Mouse (Mus musculus): ENCODE data around the gene Lgr4. TPM values are rescaled to one million over a fixed set of nuclear protein-coding genes. Genes with fewer than 3 reads are reported as not detected.

Gene Lgr4
- polyA plus RNA-seq, 1 experiment = 3.8 TPM

- TF ChIP-seq CEBPB (IDR thresholded peaks at IDR 0.05; ENCODE audit: insufficient read depth, poor library complexity, severe bottlenecking) (peak; percentile 72), E2F4 (IDR thresholded peaks at IDR 0.05; ENCODE audit: insufficient read depth) (no peak)
- Histone ChIP-seq H3K4me3 (no peak overlapping the region), H3K27me3 (ENCODE audit: control insufficient read depth, insufficient read depth, insufficient read length) (no peaks in the 10 kb centered on the region), H3K36me3 (ENCODE audit: control insufficient read depth, insufficient read depth) (no peaks in the 10 kb centered on the region), H3ac (ENCODE audit: control insufficient read depth, insufficient read length) (no peak overlapping the region), H3K4me2 (ENCODE audit: low read depth) (peak overlapping the region; percentile 99), H3K79me2 (ENCODE audit: control insufficient read depth, insufficient read depth) (peaks cover 55% of the 10 kb centered on the region)
These were observed 41.4 kb downstream of the Lgr4 start for GRCm38 (mm10) chr2:109958692-109959406.

GRCm38 (mm10) chr2:109959407-109960075 is 42.1 kb downstream of the Lgr4 start:
- no peak overlapping the region for H3ac ChIP-seq (ENCODE audit: control insufficient read depth, insufficient read length)
- H3K36me3 ChIP-seq (ENCODE audit: control insufficient read depth, insufficient read depth) = no peaks in the 10 kb centered on the region
- H3K4me2 ChIP-seq (ENCODE audit: low read depth) = peak overlapping the region; percentile 99
- H3K4me3 ChIP-seq = no peak overlapping the region
- TF ChIP-seq CEBPB (IDR thresholded peaks at IDR 0.05; ENCODE audit: insufficient read depth, poor library complexity, severe bottlenecking) = no peak
- no peak for TF ChIP-seq E2F4 (IDR thresholded peaks at IDR 0.05; ENCODE audit: insufficient read depth)
- no peak for TF ChIP-seq POLR2AphosphoS2 (IDR thresholded peaks at IDR 0.05; ENCODE audit: insufficient read length, low read depth)
- TF ChIP-seq SRF (IDR thresholded peaks at IDR 0.05; ENCODE audit: control insufficient read depth, insufficient read length, low read depth) = no peak
- TF ChIP-seq REST (IDR thresholded peaks at IDR 0.05; ENCODE audit: insufficient read depth, insufficient read length) = no peak
- TF ChIP-seq POLR2A (IDR thresholded peaks at IDR 0.05; ENCODE audit: insufficient read length, low read depth) = no peak
- TF ChIP-seq MAX (IDR thresholded peaks at IDR 0.05; ENCODE audit: low read depth) = no peak
- TF ChIP-seq USF1 (IDR thresholded peaks at IDR 0.05; ENCODE audit: low read depth) = no peak
- TF ChIP-seq TCF12 (IDR thresholded peaks at IDR 0.05; ENCODE audit: insufficient read depth, poor library complexity, severe bottlenecking) = no peak
- TF ChIP-seq MYOD1 (IDR thresholded peaks at IDR 0.05; ENCODE audit: control insufficient read depth in 1 of 3, insufficient read length in 2 of 3, low read depth in 2 of 3) = no peak
- no peak for TF ChIP-seq MYOG (IDR thresholded peaks at IDR 0.05; ENCODE audit: control insufficient read depth in 1 of 3, insufficient read depth in 1 of 3, insufficient read length in 2 of 3, low read depth in 2 of 3)
- TF ChIP-seq TCF3 (IDR thresholded peaks at IDR 0.05; ENCODE audit: insufficient read length, low read depth) = no peak
- peaks cover 53% of the 10 kb centered on the region for H3K79me2 ChIP-seq (ENCODE audit: control insufficient read depth, insufficient read depth)
- H3K27me3 ChIP-seq (ENCODE audit: control insufficient read depth, insufficient read depth, insufficient read length) = no peaks in the 10 kb centered on the region

- no peak overlapping the region for H3ac ChIP-seq (ENCODE audit: control insufficient read depth, insufficient read length)
- peaks cover 47% of the 10 kb centered on the region for H3K79me2 ChIP-seq (ENCODE audit: control insufficient read depth, insufficient read depth)
- H3K36me3 ChIP-seq (ENCODE audit: control insufficient read depth, insufficient read depth) = no peaks in the 10 kb centered on the region
- TF ChIP-seq MYOD1 (IDR thresholded peaks at IDR 0.05; ENCODE audit: control insufficient read depth in 1 of 3, insufficient read length in 2 of 3, low read depth in 2 of 3) (peak in 1 of 3 experiments; percentile 20), CEBPB (IDR thresholded peaks at IDR 0.05; ENCODE audit: insufficient read depth, poor library complexity, severe bottlenecking) (no peak)
- no peaks in the 10 kb centered on the region for H3K27me3 ChIP-seq (ENCODE audit: control insufficient read depth, insufficient read depth, insufficient read length)
- H3K4me3 ChIP-seq = no peak overlapping the region
- peak overlapping the region; percentile 99 for H3K4me2 ChIP-seq (ENCODE audit: low read depth)
These were observed 42.8 kb downstream of the Lgr4 start for GRCm38 (mm10) chr2:109960246-109960645.

- no peaks in the 10 kb centered on the region for H3K27me3 ChIP-seq (ENCODE audit: control insufficient read depth, insufficient read depth, insufficient read length)
- TF ChIP-seq USF1 (IDR thresholded peaks at IDR 0.05; ENCODE audit: low read depth) (no peak), POLR2A (IDR thresholded peaks at IDR 0.05; ENCODE audit: insufficient read length, low read depth) (no peak), MYOD1 (IDR thresholded peaks at IDR 0.05; ENCODE audit: control insufficient read depth in 1 of 3, insufficient read length in 2 of 3, low read depth in 2 of 3) (no peak), TCF12 (IDR thresholded peaks at IDR 0.05; ENCODE audit: insufficient read depth, poor library complexity, severe bottlenecking) (no peak), SRF (IDR thresholded peaks at IDR 0.05; ENCODE audit: control insufficient read depth, insufficient read length, low read depth) (no peak), REST (IDR thresholded peaks at IDR 0.05; ENCODE audit: insufficient read depth, insufficient read length) (no peak), CEBPB (IDR thresholded peaks at IDR 0.05; ENCODE audit: insufficient read depth, poor library complexity, severe bottlenecking) (no peak), MAX (IDR thresholded peaks at IDR 0.05; ENCODE audit: low read depth) (no peak), MYOG (IDR thresholded peaks at IDR 0.05; ENCODE audit: control insufficient read depth in 1 of 3, insufficient read depth in 1 of 3, insufficient read length in 2 of 3, low read depth in 2 of 3) (no peak), POLR2AphosphoS2 (IDR thresholded peaks at IDR 0.05; ENCODE audit: insufficient read length, low read depth) (no peak), TCF3 (IDR thresholded peaks at IDR 0.05; ENCODE audit: insufficient read length, low read depth) (no peak), E2F4 (IDR thresholded peaks at IDR 0.05; ENCODE audit: insufficient read depth) (no peak)
- no peak overlapping the region for H3ac ChIP-seq (ENCODE audit: control insufficient read depth, insufficient read length)
- no peak overlapping the region for H3K4me2 ChIP-seq (ENCODE audit: low read depth)
- H3K4me3 ChIP-seq = no peak overlapping the region
- H3K36me3 ChIP-seq (ENCODE audit: control insufficient read depth, insufficient read depth) = no peaks in the 10 kb centered on the region
- peaks cover 44% of the 10 kb centered on the region for H3K79me2 ChIP-seq (ENCODE audit: control insufficient read depth, insufficient read depth)
These were observed 43.7 kb downstream of the Lgr4 start for GRCm38 (mm10) chr2:109961174-109961573.

GRCm38 (mm10) chr2:109963591-109964258 is 46.3 kb downstream of the Lgr4 start:
- Histone ChIP-seq H3K79me2 (ENCODE audit: control insufficient read depth, insufficient read depth) (peaks cover 41% of the 10 kb centered on the region), H3K4me2 (ENCODE audit: low read depth) (no peak overlapping the region), H3ac (ENCODE audit: control insufficient read depth, insufficient read length) (no peak overlapping the region), H3K36me3 (ENCODE audit: control insufficient read depth, insufficient read depth) (no peaks in the 10 kb centered on the region), H3K4me3 (no peak overlapping the region), H3K27me3 (ENCODE audit: control insufficient read depth, insufficient read depth, insufficient read length) (no peaks in the 10 kb centered on the region)
- no peak for TF ChIP-seq MYOD1 (IDR thresholded peaks at IDR 0.05; ENCODE audit: control insufficient read depth in 1 of 3, insufficient read length in 2 of 3, low read depth in 2 of 3)
